Mouse (Mus musculus) liver, postnatal 0 days (tissue): ENCODE measurements around the gene Ero1lb. TPM values are rescaled to one million over a fixed set of nuclear protein-coding genes. Genes with fewer than 3 reads are reported as not detected.

Experiments
- ATAC-seq: fragments of 200-750 bp; cut with Nextera tagmentation; 2 replicates; pipeline ENCODE4 v1.8.0; 2017; ENCODE audit warnings: mild to moderate bottlenecking, moderate library complexity
- DNase-seq: peaks from one replicate; pipeline ENCODE4 v3.0.0-alpha.2; 2016
- H3K27ac ChIP-seq: fragments of 300-500 bp; sonication (generic); 2 replicates; pipeline ENCODE4 v1.5.1; 2014; ENCODE audit warnings: antibody characterized with exemption, moderate library complexity, mild to moderate bottlenecking, low read depth
- H3K27me3 ChIP-seq: fragments of 300-500 bp; sonication (generic); 2 replicates; pipeline ENCODE4 v1.6.1; 2014; ENCODE audit warnings: low read length, control low read depth, mixed read lengths; ENCODE audit not compliant: insufficient read depth
- H3K36me3 ChIP-seq: fragments of 300-500 bp; sonication (generic); replicated peaks from 2 replicates; pipeline ENCODE4 v1.6.1; 2014; ENCODE audit warnings: mild to moderate bottlenecking, control low read depth, low read length, moderate library complexity, mixed read lengths; ENCODE audit not compliant: insufficient read depth
- H3K4me1 ChIP-seq: fragments of 300-500 bp; sonication (generic); 2 replicates; pipeline ENCODE4 v1.6.1; 2014; ENCODE audit warnings: antibody characterized with exemption, mild to moderate bottlenecking, control low read depth; ENCODE audit not compliant: insufficient read depth
- H3K4me2 ChIP-seq: fragments of 300-500 bp; sonication (generic); 2 replicates; pipeline ENCODE4 v1.6.1; 2014; ENCODE audit warnings: low read depth, mild to moderate bottlenecking, low read length, moderate library complexity, mixed read lengths
- H3K4me3 ChIP-seq: fragments of 300-500 bp; sonication (generic); 2 replicates; pipeline ENCODE4 v1.5.1; 2014; ENCODE audit warnings: low read depth, low read length
- H3K9ac ChIP-seq: fragments of 300-500 bp; sonication (generic); replicated peaks from 2 replicates; pipeline ENCODE4 v1.6.1; 2014; ENCODE audit warnings: mild to moderate bottlenecking, moderate library complexity
- H3K9me3 ChIP-seq: fragments of 300-500 bp; sonication (generic); 2 replicates; pipeline ENCODE4 v1.6.1; 2016; ENCODE audit warnings: mild to moderate bottlenecking, control low read depth, low read length, mixed read lengths
- CTCF ChIP-seq: sonication (generic); IDR thresholded peaks from 2 replicates; pipeline ENCODE4 v1.5.1; 2016; ENCODE audit warnings: antibody characterized with exemption, low read depth
- EP300 ChIP-seq: IDR thresholded peaks from 2 replicates; pipeline ENCODE4 v1.6.1; 2016; ENCODE audit warnings: antibody characterized with exemption, low read depth, mild to moderate bottlenecking
- WGBS: fragments of 180-500 bp; shearing (Covaris S2); extraction: QIAGEN DNeasy Blood & Tissue Kit; methylation state at CpG from one replicate; pipeline ENCODE4 v1.1.7; 2014; ENCODE audit not compliant: insufficient replicate concordance; 5-methylcytosine and 5-hydroxymethylcytosine counted together
- polyA plus RNA-seq: library from polyadenylated mRNA; unstranded; fragments of >200 nt; fragmentation: Nextera tagmentation; extraction: Ambion mirVana; gene quantifications from 2 replicates; pipeline ENCODE4 v1.2.1, GENCODE M21; 2015

Ero1lb gene
- polyA plus RNA-seq, 1 experiment from 2014 or later: 5.6 TPM

GRCm38 (mm10) chr13:12554211-12554610 lies 11.5 kb upstream of the Ero1lb start:
- 53% methylated on average over 4 of the region's 4 CpGs for WGBS

DNA sequence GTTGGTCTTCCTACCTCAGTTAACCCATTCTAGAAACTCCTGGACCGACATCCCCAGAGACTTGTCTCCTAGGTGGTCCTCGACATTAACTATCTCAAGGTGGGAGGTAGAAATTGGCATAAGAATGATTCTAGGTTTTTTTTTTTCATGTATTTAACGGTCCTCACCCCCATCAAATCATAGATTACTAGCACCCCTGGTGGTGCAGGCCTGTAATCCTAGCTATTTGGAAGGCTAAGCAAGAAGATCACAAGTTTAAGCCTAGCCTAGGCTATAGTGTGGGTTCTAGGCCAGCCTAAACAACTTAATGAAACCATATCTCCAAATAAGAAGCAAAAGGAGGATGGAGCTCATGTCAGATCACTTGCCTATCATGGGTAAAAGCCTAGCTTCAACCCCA lies 6.6 kb upstream of the Ero1lb start:
- Histone ChIP-seq H3K4me1 (no peaks in the 10 kb centered on the region), H3K27me3 (no peaks in the 10 kb centered on the region), H3K4me3 (no peak overlapping the region), H3K27ac (no peak overlapping the region), H3K4me2 (no peak overlapping the region), H3K9ac (no peak overlapping the region), H3K9me3 (no peaks in the 10 kb centered on the region), H3K36me3 (no peaks in the 10 kb centered on the region)
- ATAC-seq: no peak
- TF ChIP-seq EP300 (no peak), CTCF (peak; percentile 25; the same call in 1 of the 2 replicates)
- 50% methylated on average over 3 of the region's 3 CpGs for WGBS
- DNase-seq: no peak

More at GRCm38 (mm10) chr13:12554211-12554610, 11.5 kb upstream of the Ero1lb start:
- no peaks in the 10 kb centered on the region for H3K9me3 ChIP-seq
- ATAC-seq (no peak), DNase-seq (no peak)
- no peaks in the 10 kb centered on the region for H3K36me3 ChIP-seq
- H3K4me2 ChIP-seq: no peak overlapping the region
- H3K27ac ChIP-seq: no peak overlapping the region
- H3K4me1 ChIP-seq: no peaks in the 10 kb centered on the region
- no peak overlapping the region for H3K4me3 ChIP-seq
- H3K27me3 ChIP-seq: no peaks in the 10 kb centered on the region
- H3K9ac ChIP-seq: no peak overlapping the region
- TF ChIP-seq EP300: no peak
- TF ChIP-seq CTCF: no peak

DNA sequence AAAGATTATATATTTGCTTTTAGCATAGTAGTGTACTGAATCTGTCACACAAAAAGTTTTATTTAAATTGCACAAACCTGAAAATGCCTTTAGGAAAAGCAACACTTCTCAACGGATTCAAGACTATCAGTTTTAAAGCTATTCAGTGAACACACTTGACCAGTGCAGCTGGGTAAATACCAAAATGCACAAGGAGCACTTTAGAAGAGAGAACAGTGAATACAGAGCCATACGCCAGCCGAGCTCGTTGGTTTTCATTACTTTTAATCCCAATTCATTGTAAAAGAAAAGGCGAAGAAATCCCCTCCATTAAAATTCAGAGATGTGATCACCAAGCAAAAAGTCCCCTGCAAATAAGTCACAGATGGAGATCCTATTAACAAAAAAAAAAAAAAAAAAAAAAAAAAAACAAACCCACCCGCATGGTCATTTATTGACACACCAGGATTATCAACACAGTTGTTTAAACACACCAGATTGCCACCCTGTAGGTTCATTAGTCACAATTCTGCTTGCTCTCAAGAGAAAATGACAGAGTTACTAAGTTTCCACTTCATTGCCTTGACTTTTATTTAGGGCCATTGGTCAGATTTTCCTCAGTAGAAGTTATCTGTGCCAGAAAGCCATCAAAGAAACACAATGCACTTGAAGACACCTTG lies 6.1 kb upstream of the Ero1lb start:
- ATAC-seq (no peak), DNase-seq (no peak)
- no peak for TF ChIP-seq EP300
- no peak for TF ChIP-seq CTCF
- H3K4me2 ChIP-seq: no peak overlapping the region
- no peaks in the 10 kb centered on the region for H3K4me1 ChIP-seq
- no peak overlapping the region for H3K4me3 ChIP-seq
- no peak overlapping the region for H3K27ac ChIP-seq
- H3K9me3 ChIP-seq: no peaks in the 10 kb centered on the region
- H3K9ac ChIP-seq: no peak overlapping the region
- H3K36me3 ChIP-seq: no peaks in the 10 kb centered on the region
- 63% methylated on average over 6 of the region's 6 CpGs for WGBS
- H3K27me3 ChIP-seq: no peaks in the 10 kb centered on the region

DNA sequence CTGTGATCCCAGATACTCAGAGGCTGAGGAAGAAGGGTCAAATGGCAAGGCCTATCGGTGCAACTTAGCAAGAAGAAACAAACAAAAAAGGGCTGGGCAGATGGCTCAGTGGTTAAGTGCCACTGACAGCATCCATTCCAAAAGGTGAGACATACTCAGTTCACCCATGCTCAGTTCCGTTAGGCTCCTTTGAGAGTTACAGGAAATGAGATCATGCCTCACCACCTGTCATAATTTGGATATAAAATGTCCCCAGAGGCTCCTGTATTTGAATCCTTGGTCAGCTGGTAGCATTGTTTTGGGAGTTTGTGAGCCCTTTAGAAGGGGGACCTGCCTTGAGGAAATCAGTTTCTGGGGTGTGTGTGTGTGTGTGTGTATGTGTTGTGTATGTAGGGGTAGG lies 3.9 kb upstream of the Ero1lb start:
- 72% methylated on average over 2 of the region's 2 CpGs for WGBS
- Histone ChIP-seq H3K4me1 (peaks cover 6% of the 10 kb centered on the region; the same call in 1 of the 2 replicates), H3K27me3 (no peaks in the 10 kb centered on the region), H3K27ac (no peak overlapping the region), H3K9me3 (no peaks in the 10 kb centered on the region), H3K4me2 (no peak overlapping the region), H3K36me3 (no peaks in the 10 kb centered on the region), H3K9ac (no peak overlapping the region), H3K4me3 (no peak overlapping the region)
- DNase-seq: no peak
- TF ChIP-seq CTCF: no peak
- no peak for TF ChIP-seq EP300
- ATAC-seq: no peak

DNA sequence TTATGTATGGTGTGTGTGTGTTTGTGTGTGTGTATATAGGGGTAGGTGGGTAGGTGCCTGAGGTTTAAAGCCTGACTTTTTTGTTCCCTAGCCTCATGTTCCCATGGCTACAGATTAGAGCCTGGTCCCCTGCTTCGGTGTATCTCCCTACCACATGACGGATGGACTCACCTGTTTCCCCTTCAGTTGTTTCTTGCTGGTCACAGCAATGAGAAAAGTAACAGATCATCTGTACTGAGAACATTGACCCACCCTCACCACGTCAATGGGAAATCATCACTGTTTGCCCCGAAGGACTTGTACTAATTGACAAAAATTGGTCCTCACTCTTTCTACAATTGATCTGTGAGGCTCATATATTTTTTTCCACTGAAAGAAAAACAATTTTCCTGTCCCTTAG lies 3.4 kb upstream of the Ero1lb start:
- no peak overlapping the region for H3K27ac ChIP-seq
- H3K27me3 ChIP-seq: no peaks in the 10 kb centered on the region
- no peak overlapping the region for H3K4me2 ChIP-seq
- 71% methylated on average over 4 of the region's 4 CpGs for WGBS
- H3K9me3 ChIP-seq: no peaks in the 10 kb centered on the region
- H3K9ac ChIP-seq: no peak overlapping the region
- H3K4me1 ChIP-seq: peaks cover 6% of the 10 kb centered on the region; the same call in 1 of the 2 replicates
- DNase-seq: no peak
- H3K36me3 ChIP-seq: no peaks in the 10 kb centered on the region
- ATAC-seq: no peak
- H3K4me3 ChIP-seq: no peak overlapping the region
- no peak for TF ChIP-seq CTCF
- no peak for TF ChIP-seq EP300

DNA sequence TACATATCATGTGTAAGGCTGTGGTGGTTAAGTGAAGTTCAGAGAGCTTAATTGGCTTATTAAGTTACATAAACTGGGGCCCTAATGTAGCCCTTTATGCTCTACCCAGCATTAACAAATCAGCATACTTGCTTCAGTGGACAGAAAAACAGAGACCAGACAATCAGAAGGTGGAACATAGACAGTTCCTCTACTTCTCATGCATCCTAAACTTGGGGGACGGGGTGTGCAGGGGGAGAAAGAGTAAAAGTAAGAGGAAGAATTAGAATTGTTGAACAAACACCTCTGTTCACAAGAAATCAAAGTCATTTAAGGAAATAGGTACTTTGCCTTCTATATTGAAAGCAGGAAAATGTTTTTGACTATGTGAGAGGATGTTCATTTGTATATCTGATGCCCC lies 2.3 kb downstream of the Ero1lb start:
- H3K4me2 ChIP-seq: no peak overlapping the region
- TF ChIP-seq CTCF (no peak), EP300 (no peak)
- no peak overlapping the region for H3K27ac ChIP-seq
- ATAC-seq: no peak
- WGBS: 70% methylated on average over 1 of the region's 1 CpGs
- H3K9ac ChIP-seq: no peak overlapping the region
- H3K27me3 ChIP-seq: no peaks in the 10 kb centered on the region
- H3K4me3 ChIP-seq: no peak overlapping the region
- peaks cover 6% of the 10 kb centered on the region; the same call in 1 of the 2 replicates for H3K4me1 ChIP-seq
- no peak for DNase-seq
- H3K36me3 ChIP-seq: no peaks in the 10 kb centered on the region
- H3K9me3 ChIP-seq: no peaks in the 10 kb centered on the region
